Mouse (Mus musculus): Measurements from ENCODE around the gene Strn.

DNA sequence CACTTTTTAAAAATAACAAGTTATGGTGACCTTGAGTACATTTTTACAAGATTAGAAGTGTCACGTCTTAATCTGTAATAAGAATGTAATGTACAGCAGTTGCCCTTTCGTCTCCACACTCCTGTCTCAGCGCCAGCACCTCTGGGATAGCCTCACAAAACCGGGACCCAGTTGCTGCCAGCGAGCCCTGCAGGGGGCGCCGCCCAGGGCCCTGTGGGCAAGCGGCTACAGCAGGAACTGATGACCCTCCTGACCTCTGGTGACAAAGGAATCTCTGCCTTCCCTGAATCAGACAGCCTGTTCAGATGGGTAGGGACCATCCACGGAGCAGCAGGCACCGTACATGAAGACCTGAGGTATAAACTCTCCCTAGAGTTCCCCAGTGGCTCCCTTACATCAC lies 15.1 kb upstream of the Strn start:
- TF ChIP-seq POLR2AphosphoS2 (IDR thresholded peaks at IDR 0.05; ENCODE audit: insufficient read length, low read depth) (no peak), POLR2A (IDR thresholded peaks at IDR 0.05; ENCODE audit: insufficient read length, low read depth) (no peak)
